Mouse (Mus musculus): ENCODE data around the gene Sbp.
"Not testable (repeated sequence)": the region's sequence is repeated elsewhere in the genome, so short reads cannot be mapped to it uniquely, and the experiment has no call there.

GRCm38 (mm10) chr17:23947486-23947885, 6.0 kb downstream of the Sbp start:
- not testable (repeated sequence) for TF ChIP-seq CTCF (IDR thresholded peaks at IDR 0.05); EP300 (IDR thresholded peaks at IDR 0.05; ENCODE audit: insufficient read depth, low read depth, low read length)
